Mouse (Mus musculus): ENCODE data around the gene Brd2.

- TF ChIP-seq CTCF (IDR thresholded peaks at IDR 0.05; ENCODE audit: control insufficient read depth, insufficient read depth, low read length) (no peak), POLR2A (IDR thresholded peaks at IDR 0.05; ENCODE audit: borderline replicate concordance, control insufficient read depth, low read depth, low read length) (no peak)
Observed at GRCm38 (mm10) chr17:34098709-34099479, 23.5 kb downstream of the Brd2 start.

Measured in bone marrow, adult 2 months (tissue).